Comparison of ENCODE assay signal across 17 mouse cellular contexts in genomic region chr6:72119870-72120269, GRCm38 (mm10). TPM values are rescaled to one million over a fixed set of nuclear protein-coding genes. Genes with fewer than 3 reads are reported as not detected.
DNase-seq lines count a peak whose midpoint lies in the region; ATAC-seq and TF ChIP-seq lines count a peak whose summit lies in the region.
"Had no signal": no experiment of that assay in that cellular context is flagged by ENCODE, and none has a peak within 500 bp of the region (broad histone marks: within the 10 kb centered on the region; RNA-seq: fewer than 3 reads in every experiment).

No protein-coding gene starts in this region.

- H3K36me3 ChIP-seq in MEL (ENCODE audit: control insufficient read depth in 1 of 2, insufficient read depth in 2 of 2, low read length in 2 of 2): peaks cover 7 to 12% of the 10 kb centered on the region in 2 experiments
- H3K36me3 ChIP-seq: embryonic facial prominence, embryonic 13.5 days; forebrain, embryonic 12.5 days; hindbrain, embryonic 12.5 days had no signal

- no peak overlapping the region for H3K4me3 ChIP-seq in MEL (ENCODE audit: control insufficient read depth in 1 of 2, insufficient read depth in 1 of 2, low read depth in 2 of 2, low read length in 2 of 2)
- H3K4me3 ChIP-seq: embryonic facial prominence, embryonic 13.5 days; forebrain, embryonic 12.5 days; heart, embryonic 12.5 days; hindbrain, embryonic 12.5 days had no signal

- H3K79me2 ChIP-seq in MEL (ENCODE audit: control insufficient read depth, insufficient read depth, low read length, poor library complexity): peaks cover 16% of the 10 kb centered on the region

- no peak overlapping the region for H3K27ac ChIP-seq in MEL (ENCODE audit: control insufficient read depth, low read depth, low read length)
- H3K27ac ChIP-seq: embryonic facial prominence, embryonic 13.5 days; forebrain, embryonic 12.5 days; hindbrain, embryonic 12.5 days had no signal

- no peak for TF ChIP-seq EP300 in MEL (IDR thresholded peaks at IDR 0.05; ENCODE audit: low read depth in 1 of 2, low read length in 2 of 2)

- H3K4me1 ChIP-seq in MEL (ENCODE audit: control insufficient read depth in 1 of 2, insufficient read depth in 2 of 2, low read length in 2 of 2): peaks cover 10 to 17% of the 10 kb centered on the region in 2 experiments
- H3K4me1 ChIP-seq: hindbrain, embryonic 12.5 days had no signal

- DNase-seq in 416B (ENCODE audit: low read depth) (peak; percentile 16), MEL (ENCODE audit: low read depth, low spot score) (peak; percentile 53)
- no peak for DNase-seq in kidney, postnatal 14 days
- DNase-seq in testis, postnatal 14 days (ENCODE audit: low spot score): no peak
- DNase-seq: adrenal gland, postnatal 10 days; cerebellum, adult 11-12 months; cerebellum, adult 9-10 months; cerebellum, postnatal 25 days; gastrocnemius, postnatal 10 days had no signal

- no peak for TF ChIP-seq CTCF in MEL (IDR thresholded peaks at IDR 0.05 in 2 of 3, conservative IDR thresholded peaks at IDR 0.05 in 1 of 3; ENCODE audit: control insufficient read depth in 1 of 3, insufficient read depth in 1 of 3, low read depth in 2 of 3, low read length in 3 of 3, poor library complexity in 1 of 3, severe bottlenecking in 1 of 3)

- no peak overlapping the region for H3K9ac ChIP-seq in MEL (ENCODE audit: control insufficient read depth, low read depth, low read length, poor library complexity, severe bottlenecking)
- H3K9ac ChIP-seq: embryonic facial prominence, embryonic 13.5 days; forebrain, embryonic 12.5 days; heart, embryonic 12.5 days; hindbrain, embryonic 12.5 days had no signal

- no peaks in the 10 kb centered on the region for H3K9me3 ChIP-seq in MEL (replicated peaks; ENCODE audit: insufficient read depth, low read length)
- H3K9me3 ChIP-seq: embryonic facial prominence, embryonic 13.5 days; forebrain, embryonic 12.5 days; heart, embryonic 12.5 days; hindbrain, embryonic 12.5 days had no signal

- H3K27me3 ChIP-seq in MEL (ENCODE audit: control insufficient read depth in 1 of 2, insufficient read depth in 2 of 2, low read length in 2 of 2): no peaks in the 10 kb centered on the region
- H3K27me3 ChIP-seq: embryonic facial prominence, embryonic 13.5 days; forebrain, embryonic 12.5 days; heart, embryonic 12.5 days; hindbrain, embryonic 12.5 days had no signal

- no peak for TF ChIP-seq POLR2A in MEL (IDR thresholded peaks at IDR 0.05; ENCODE audit: control insufficient read depth in 1 of 2, insufficient read depth in 1 of 2, low read depth in 1 of 2, low read length in 2 of 2, poor library complexity in 1 of 2)

- ATAC-seq in hematopoietic stem cell, adult 5-6 weeks (replicated peaks in 1 of 2; ENCODE audit: insufficient read depth in 1 of 2, low FRiP score in 2 of 2, low TSS enrichment in 1 of 2, low read depth in 1 of 2, poor library complexity in 2 of 2, severe bottlenecking in 2 of 2): peak; percentile 37 to 69; a peak in 2 of 4 replicates
- peak; percentile 78 for ATAC-seq in neutrophil, adult 5-6 weeks (ENCODE audit: extremely low read depth, insufficient number of reproducible peaks, low FRiP score, poor library complexity, severe bottlenecking)
- ATAC-seq: forebrain, embryonic 16.5 days; hindbrain, embryonic 16.5 days had no signal

- no peak for TF ChIP-seq RAD21 in MEL (IDR thresholded peaks at IDR 0.05; ENCODE audit: low read depth, low read length)

TF ChIP-seq in MEL, 35 proteins besides CTCF, POLR2A, EP300 and RAD21:
- no peak for TF ChIP-seq POLR2AphosphoS2 (IDR thresholded peaks at IDR 0.05; ENCODE audit: low read length)
- TF ChIP-seq ETS1 (IDR thresholded peaks at IDR 0.05; ENCODE audit: low read depth, low read length): peak; percentile 70
- peak; percentile 40; the same call in 1 of the 2 replicates for TF ChIP-seq MXI1 (IDR thresholded peaks at IDR 0.05; ENCODE audit: low read depth, low read length)

RNA-seq across cellular contexts. Expression of gene St3gal5, which starts 22.5 kb away (rescaled TPM):
- 20.1 and 24.4 TPM in 2 replicates for total RNA-seq in MEL (2012; rRNA removed)
- 10 to 100 TPM in 1 of 2 experiments, not detected in 1; 51.8 TPM for polyA plus RNA-seq in MEL (2012; ENCODE audit: insufficient read depth in 1 of 2, insufficient read length in 2 of 2, low read depth in 1 of 2, low replicate concordance in 2 of 2, missing spikeins in 1 of 2)
- 20.6 and 22.6 TPM in 2 replicates for total RNA-seq in hematopoietic stem cell, adult 5-6 weeks (2017)
- 36.4 and 46.4 TPM in 2 replicates for total RNA-seq in neutrophil, adult 5-6 weeks (2017)

Comparison
In these comparisons a context has a peak if more than half of its experiments do, and no peak if none do; other contexts are left out.
1. DNase-seq: peak in 416B (single experiment) and MEL (single experiment); none in kidney, postnatal 14 days (single experiment) and testis, postnatal 14 days (single experiment).